Mouse (Mus musculus) adipose tissue, adult 10 weeks (tissue): ENCODE results near the gene Abcf1. TPM values are rescaled to one million over a fixed set of nuclear protein-coding genes. Genes with fewer than 3 reads are reported as not detected.

Experiments
- polyA plus RNA-seq: library from polyadenylated mRNA; stranded (reverse); fragments of 350-450 nt; fragmentation: Illumina TruSeq; extraction: RNeasy Lipid Tissue Mini Kit (QIAGEN cat#74804); gene quantifications from one replicate; pipeline ENCODE4 v1.2.3, GENCODE M21; 2014; ENCODE audit warnings: low read depth, low replicate concordance

Gene Abcf1
- 54.8 TPM for polyA plus RNA-seq

DNA sequence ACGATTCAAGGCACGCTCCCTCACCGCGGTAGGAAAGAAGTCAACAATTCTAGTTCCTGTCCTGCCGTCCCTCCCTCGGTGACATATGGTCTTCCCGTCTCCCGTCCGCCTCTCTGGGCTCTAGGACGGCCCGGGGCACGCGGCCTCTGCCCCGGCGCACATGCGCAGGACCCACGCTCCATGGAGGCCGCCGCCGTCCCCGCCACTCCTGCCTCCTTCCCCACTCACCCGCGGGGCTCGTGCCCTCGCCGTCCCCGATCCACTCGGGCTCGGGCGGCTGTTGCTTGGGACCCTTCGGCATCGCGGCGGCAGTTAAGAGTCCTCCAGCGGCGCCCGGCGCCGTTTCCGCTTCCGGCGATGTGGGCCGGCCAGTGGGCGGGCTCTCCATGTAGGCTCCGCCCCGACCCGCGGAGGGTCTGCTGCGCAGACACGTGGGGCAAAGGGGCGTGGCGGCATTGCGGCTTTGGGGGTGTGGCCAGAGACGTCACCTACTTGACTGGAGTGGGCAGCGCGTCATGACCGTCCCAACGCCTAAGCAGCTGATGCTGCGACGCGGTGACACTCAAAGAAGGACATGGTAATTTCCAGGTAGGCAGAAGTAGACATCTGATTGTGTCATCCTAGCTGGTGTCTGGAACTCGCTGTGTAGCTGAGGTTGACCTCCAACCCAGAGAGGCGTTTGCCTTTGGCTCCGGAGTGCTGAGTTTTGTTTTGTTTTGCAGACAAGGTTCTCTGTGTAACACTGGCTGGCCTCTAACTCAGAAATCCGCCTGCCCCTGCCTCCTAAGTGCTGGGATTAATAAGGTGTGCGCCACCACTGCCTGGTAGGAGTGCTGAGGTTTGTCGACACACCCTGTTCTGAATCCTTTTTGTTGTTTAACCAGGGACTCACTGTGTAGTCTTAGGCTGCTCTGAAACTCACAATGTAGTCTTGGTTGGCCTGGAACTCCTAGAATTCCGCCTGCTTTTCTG lies at the start of gene Abcf1:
TSS of gene Abcf1 (minus strand) at position 344 of the 972 bp plus-strand sequence.

DNA sequence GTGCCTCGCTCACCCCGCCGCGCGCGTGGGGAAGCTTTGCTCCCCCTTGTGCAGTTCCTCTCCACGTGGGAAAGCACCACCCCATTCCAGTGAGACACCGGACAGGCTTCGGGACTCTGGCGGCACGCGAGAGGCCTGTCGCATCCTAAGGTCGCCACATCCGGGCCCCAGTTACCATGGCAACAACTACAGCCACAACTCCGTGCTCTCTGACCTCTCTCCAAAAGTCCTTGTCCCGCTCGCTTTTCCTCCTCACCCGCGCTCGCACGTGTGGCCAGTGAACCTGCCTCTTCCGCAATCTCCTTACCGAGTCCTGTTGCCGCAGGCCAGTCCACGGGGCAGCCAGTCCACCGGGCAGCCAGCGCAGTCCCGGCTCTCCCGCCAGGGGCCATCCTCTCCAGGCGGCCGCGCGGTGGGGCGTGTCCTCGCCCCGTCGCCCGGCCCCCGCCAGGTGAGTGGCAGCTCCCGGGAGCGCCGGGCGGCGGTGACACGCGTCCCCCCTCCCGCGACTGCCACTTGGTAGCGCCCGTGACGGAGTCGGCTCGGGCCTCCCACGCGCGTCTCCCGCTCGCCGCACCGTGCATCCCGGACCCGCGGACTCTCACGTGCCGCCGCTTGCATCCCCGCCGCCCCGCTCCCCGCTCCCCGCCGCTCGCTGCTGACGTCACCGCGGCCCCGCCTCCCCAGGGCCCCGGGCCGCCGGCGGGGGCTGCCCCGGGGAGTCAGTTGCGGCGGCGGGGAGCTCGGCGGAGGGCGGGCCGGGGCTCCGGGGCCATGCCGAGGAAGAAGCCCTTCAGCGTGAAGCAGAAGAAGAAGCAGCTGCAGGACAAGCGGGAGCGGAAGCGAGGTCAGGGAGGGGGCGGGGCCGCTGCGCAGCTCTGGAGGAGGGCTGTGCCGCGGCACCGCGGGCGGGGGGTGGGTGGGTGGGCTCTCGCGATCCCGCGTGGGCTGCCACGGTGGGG lies 10.1 kb upstream of the Abcf1 start, which contains the start of the genes Gnl1 and Prr3:
TSS of gene Gnl1 (plus strand) at position 451 of the 962 bp plus-strand sequence.
TSS of gene Prr3 (minus strand) at position 836 of the 962 bp plus-strand sequence.

DNA sequence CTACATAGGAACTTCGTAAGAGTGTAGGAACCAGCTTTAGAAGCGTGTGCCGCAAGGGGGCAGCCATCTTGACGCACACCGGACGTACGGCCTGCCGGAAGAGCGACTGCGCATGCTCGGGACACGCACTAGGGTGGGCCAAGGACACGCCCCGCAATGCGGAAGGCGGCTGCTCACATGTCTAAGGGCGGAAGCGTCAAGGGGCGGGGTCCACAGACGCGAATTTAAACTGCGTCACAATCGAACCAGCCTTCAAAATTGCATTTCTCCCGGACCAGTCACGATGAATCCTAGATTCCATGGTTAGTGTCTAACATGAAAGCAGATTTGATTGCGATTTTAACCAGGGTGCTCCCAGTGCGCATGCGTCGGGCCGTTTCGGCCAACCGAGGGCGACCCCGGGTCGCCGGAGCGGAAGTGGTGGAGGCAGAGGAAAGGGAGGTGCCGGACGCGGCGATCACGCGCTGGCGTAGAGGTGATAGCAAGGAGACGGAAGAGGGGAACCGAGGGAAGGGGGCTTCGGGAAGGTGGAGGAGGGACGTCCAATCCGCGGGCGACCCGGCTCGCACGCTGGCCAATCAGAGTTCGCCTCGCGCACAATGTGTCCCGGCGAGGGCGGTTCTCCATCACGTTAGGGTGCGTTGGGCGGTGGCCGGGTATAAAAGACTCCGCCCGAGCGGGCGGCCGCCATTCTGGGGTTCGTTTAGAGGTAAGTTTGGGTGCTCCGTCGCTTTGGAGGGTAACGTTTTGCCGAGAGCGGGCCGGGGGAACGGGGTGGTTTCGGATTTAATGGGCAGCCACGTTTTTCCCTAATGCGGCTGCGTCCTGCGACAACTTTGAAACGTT lies 53.0 kb downstream of the Abcf1 start, which contains the start of the genes Mrps18b and Ppp1r10:
TSS of gene Mrps18b (minus strand) at position 93 of the 846 bp plus-strand sequence.
TSS of gene Ppp1r10 (plus strand) at position 138 of the 846 bp plus-strand sequence.

DNA sequence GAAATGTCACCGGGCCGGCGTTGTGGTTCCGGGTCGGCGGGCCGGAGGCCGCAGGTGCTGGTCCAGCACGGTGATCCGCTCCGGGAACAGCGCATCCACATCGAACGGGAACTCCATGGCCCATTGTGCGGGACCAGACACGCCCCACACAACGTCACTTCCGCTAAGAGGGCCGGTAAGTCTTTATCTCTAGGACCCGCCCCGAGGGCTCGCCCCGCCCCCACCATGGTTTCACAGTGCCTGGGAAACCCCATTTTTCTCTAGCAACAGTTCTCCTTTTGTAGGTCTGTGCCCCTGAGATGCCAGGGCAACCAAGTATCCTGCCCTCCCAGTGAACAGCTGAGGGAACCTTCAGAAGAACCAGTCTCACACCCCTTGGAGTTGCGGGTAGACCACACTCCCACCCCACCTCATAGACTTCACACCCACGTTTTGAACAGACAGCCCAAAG lies 59.6 kb downstream of the Abcf1 start, which contains the start of gene Atat1:
TSS of gene Atat1 (minus strand) at position 157 of the 451 bp plus-strand sequence.

Other genes with a start within 250 kb of the Abcf1 start
- 31.3 TPM for gene Ier3, start 148.1 kb downstream of the Abcf1 start, polyA plus RNA-seq
- gene Flot1, start 146.5 kb downstream of the Abcf1 start, polyA plus RNA-seq = 61.9 TPM
- gene Tubb5, start 131.5 kb downstream of the Abcf1 start, polyA plus RNA-seq = 113 TPM
- gene Mdc1, start 128.2 kb downstream of the Abcf1 start, polyA plus RNA-seq = 18.2 TPM
- 4.6 TPM for gene Nrm, start 108.4 kb downstream of the Abcf1 start, polyA plus RNA-seq
- gene Ppp1r18, start 104.2 kb downstream of the Abcf1 start, polyA plus RNA-seq = 31.0 TPM
- 39.2 TPM for gene Dhx16, start 89.9 kb downstream of the Abcf1 start, polyA plus RNA-seq
- 35.5 TPM for gene 2310061I04Rik, start 72.3 kb downstream of the Abcf1 start, polyA plus RNA-seq
- 35.7 TPM for gene Atat1, start 59.7 kb downstream of the Abcf1 start, polyA plus RNA-seq
- gene Mrps18b, start 53.4 kb downstream of the Abcf1 start, polyA plus RNA-seq = 47.0 TPM
- 32.1 TPM for gene Ppp1r10, start 53.3 kb downstream of the Abcf1 start, polyA plus RNA-seq
- 40.8 TPM for gene Gnl1, start 10.1 kb upstream of the Abcf1 start, polyA plus RNA-seq
- 23.2 TPM for gene Prr3, start 10.5 kb upstream of the Abcf1 start, polyA plus RNA-seq
- 2.4 TPM for gene H2-T24, start 50.8 kb upstream of the Abcf1 start, polyA plus RNA-seq
- gene H2-T23, start 63.1 kb upstream of the Abcf1 start, polyA plus RNA-seq = 86.6 TPM
- 77.1 TPM for gene H2-T22, start 73.0 kb upstream of the Abcf1 start, polyA plus RNA-seq
- gene Gm6034, start 73.2 kb upstream of the Abcf1 start, polyA plus RNA-seq = not detected
- 0.38 TPM for gene Gm11127, start 88.6 kb upstream of the Abcf1 start, polyA plus RNA-seq
- gene Gm19684, start 151.9 kb upstream of the Abcf1 start, polyA plus RNA-seq = not detected
- not detected for gene Gm7030, start 159.7 kb upstream of the Abcf1 start, polyA plus RNA-seq
- gene Gm8909, start 198.8 kb upstream of the Abcf1 start, polyA plus RNA-seq = 0.38 TPM
- gene H2-T3, start 220.5 kb upstream of the Abcf1 start, polyA plus RNA-seq = not detected